Comparison of ENCODE assay signal across 25 mouse cellular contexts in the genomic region with DNA sequence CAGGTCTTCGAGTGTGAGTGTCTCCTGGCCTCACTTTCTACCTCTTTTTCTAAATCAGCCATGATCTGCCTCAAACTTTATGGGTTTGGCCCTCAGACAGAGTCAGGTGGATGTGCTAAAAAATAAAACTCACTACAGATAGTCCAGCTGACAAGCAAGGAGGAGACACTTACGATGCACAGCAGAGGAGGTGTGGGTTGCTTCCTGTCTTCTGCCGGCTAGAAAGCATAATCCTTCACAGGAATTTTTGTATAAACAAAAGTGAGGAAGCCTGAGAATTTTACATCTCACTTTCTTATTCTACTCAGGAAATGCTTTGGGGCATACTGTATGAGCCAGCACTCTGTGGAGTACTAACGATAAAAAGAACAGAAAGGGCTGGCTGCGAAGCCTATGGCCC.
"Had no signal": no experiment of that assay in that cellular context is flagged by ENCODE, and none has a peak within 500 bp of the region (broad histone marks: within the 10 kb centered on the region; RNA-seq: fewer than 3 reads in every experiment).

No protein-coding gene starts in this region.

- H3K27ac ChIP-seq: gastrocnemius, adult 2 months; heart, embryonic 10.5 days; hindbrain, embryonic 10.5 days; hindbrain, embryonic 12.5 days; hindbrain, embryonic 14.5 days; kidney, postnatal 0 days; limb, embryonic 13.5 days; limb, embryonic 15.5 days; liver, embryonic 12.5 days had no signal

- H3K36me3 ChIP-seq: hindbrain, embryonic 12.5 days had no signal

- ATAC-seq: hindbrain, embryonic 16.5 days; inflammation-experienced regulatory T-cells, adult 6 months; intestine, postnatal 0 days; liver, embryonic 12.5 days had no signal

- H3K4me2 ChIP-seq: heart, embryonic 12.5 days; hindbrain, embryonic 12.5 days; hindbrain, embryonic 14.5 days; limb, embryonic 13.5 days; limb, embryonic 15.5 days; liver, embryonic 12.5 days had no signal

- H3K4me1 ChIP-seq: heart, embryonic 10.5 days; heart, embryonic 12.5 days; hindbrain, embryonic 10.5 days; hindbrain, embryonic 12.5 days; limb, embryonic 13.5 days; limb, embryonic 15.5 days; liver, embryonic 12.5 days had no signal

- DNase-seq: gastrocnemius, adult 2 months; gastrocnemius, postnatal 10 days; gastrocnemius, postnatal 25 days; heart, adult 18-20 months; heart, postnatal 10 days; heart, postnatal 4 days; kidney, adult 18-20 months; kidney, adult 8-10 months; kidney, postnatal 14 days; kidney, postnatal 36 days; layer of hippocampus, adult 9-11 months; layer of hippocampus, postnatal 36 days; left cerebral cortex, postnatal 4 days had no signal

- H3K4me3 ChIP-seq: gastrocnemius, adult 2 months; heart, embryonic 10.5 days; heart, embryonic 12.5 days; hindbrain, embryonic 10.5 days; hindbrain, embryonic 12.5 days; limb, embryonic 13.5 days; limb, embryonic 15.5 days; liver, embryonic 12.5 days had no signal

- H3K9ac ChIP-seq: heart, embryonic 12.5 days; hindbrain, embryonic 12.5 days; hindbrain, embryonic 14.5 days; limb, embryonic 13.5 days; limb, embryonic 15.5 days; liver, embryonic 12.5 days had no signal

- H3K27me3 ChIP-seq: heart, embryonic 12.5 days; hindbrain, embryonic 12.5 days; limb, embryonic 13.5 days; limb, embryonic 15.5 days; liver, embryonic 12.5 days had no signal

- H3K9me3 ChIP-seq: heart, embryonic 10.5 days; heart, embryonic 12.5 days; hindbrain, embryonic 10.5 days; hindbrain, embryonic 12.5 days; limb, embryonic 13.5 days; limb, embryonic 15.5 days; liver, embryonic 12.5 days had no signal
